Mouse (Mus musculus) MEL (cell line): ENCODE data around the gene Ppia. TPM values are rescaled to one million over a fixed set of nuclear protein-coding genes. Genes with fewer than 3 reads are reported as not detected.
A peak's percentile ranks its signal among the peaks of the same experiment; 100 is the strongest.

Experiments
- DNase-seq: peaks from one replicate; pipeline ENCODE4 v3.0.0; 2011; ENCODE audit warnings: low read depth, low spot score
- H3K27ac ChIP-seq: 2 replicates; pipeline ENCODE4 v1.5.1; 2012; ENCODE audit warnings: low read depth, mild to moderate bottlenecking, control low read depth, low read length, moderate library complexity; ENCODE audit not compliant: control insufficient read depth
- H3K27me3 ChIP-seq, 2 experiments: fragments of 150-350 bp in 1 of 2; sonication (generic) in 1 of 2; 2 replicates each; pipeline ENCODE4 v1.6.1; 2012; ENCODE audit warnings: low read length in 2 of 2, mild to moderate bottlenecking in 2 of 2, improper control_type of control experiment in 1 of 2, moderate library complexity in 1 of 2; ENCODE audit not compliant: insufficient read depth in 2 of 2, control insufficient read depth in 1 of 2
- H3K36me3 ChIP-seq, 2 experiments: 2 replicates each; pipeline ENCODE4 v1.6.1; 2012 to 2014; ENCODE audit warnings: low read length in 2 of 2, improper control_type of control experiment in 1 of 2, inconsistent platforms in 1 of 2, mild to moderate bottlenecking in 1 of 2; ENCODE audit not compliant: insufficient read depth in 2 of 2, control insufficient read depth in 1 of 2
- H3K4me1 ChIP-seq, 2 experiments: fragments of 150-350 bp in 1 of 2; sonication (generic) in 1 of 2; 2 replicates each; pipeline ENCODE4 v1.6.1; 2012; ENCODE audit warnings: low read length in 2 of 2, improper control_type of control experiment in 1 of 2, mild to moderate bottlenecking in 1 of 2; ENCODE audit not compliant: insufficient read depth in 2 of 2, control insufficient read depth in 1 of 2
- H3K4me3 ChIP-seq, 2 experiments: fragments of 150-350 bp in 1 of 2; sonication (generic) in 1 of 2; 2 replicates each; pipeline ENCODE4 v1.5.1; 2012; ENCODE audit warnings: low read depth in 2 of 2, low read length in 2 of 2, mild to moderate bottlenecking in 2 of 2, moderate library complexity in 2 of 2, control low read depth in 1 of 2, improper control_type of control experiment in 1 of 2; ENCODE audit not compliant: control insufficient read depth in 1 of 2, insufficient read depth in 1 of 2
- H3K79me2 ChIP-seq: 2 replicates; pipeline ENCODE4 v1.6.1; 2012; ENCODE audit warnings: mild to moderate bottlenecking, low read length, moderate library complexity; ENCODE audit not compliant: control insufficient read depth, poor library complexity, insufficient read depth
- H3K9ac ChIP-seq: 2 replicates; pipeline ENCODE4 v1.6.1; 2012; ENCODE audit warnings: low read depth, mild to moderate bottlenecking, control low read depth, low read length, moderate library complexity; ENCODE audit not compliant: control insufficient read depth, poor library complexity, severe bottlenecking
- H3K9me3 ChIP-seq: fragments of 150-350 bp; sonication (generic); replicated peaks from 2 replicates; pipeline ENCODE4 v1.6.1; 2012; ENCODE audit warnings: mild to moderate bottlenecking, low read length, improper control_type of control experiment, moderate library complexity; ENCODE audit not compliant: insufficient read depth
- CHD1 ChIP-seq: IDR thresholded peaks from 2 replicates; pipeline ENCODE4 v1.6.1; 2012; ENCODE audit warnings: low read depth, mild to moderate bottlenecking, inconsistent platforms, low read length, improper control_type of control experiment
- E2F4 ChIP-seq: IDR thresholded peaks from 2 replicates; pipeline ENCODE4 v1.6.1; 2011; ENCODE audit warnings: low read depth, low read length, improper control_type of control experiment, borderline replicate concordance
- ELF1 ChIP-seq: IDR thresholded peaks from 2 replicates; pipeline ENCODE4 v1.6.1; 2014; ENCODE audit warnings: low read depth, mild to moderate bottlenecking, inconsistent platforms, low read length, improper control_type of control experiment, moderate library complexity
- EP300 ChIP-seq, 2 experiments: IDR thresholded peaks; 2 replicates each; pipeline ENCODE4 v1.6.1; 2011; ENCODE audit warnings: improper control_type of control experiment in 2 of 2, low read length in 2 of 2, low read depth in 1 of 2, mild to moderate bottlenecking in 1 of 2
- ETS1 ChIP-seq: IDR thresholded peaks from 2 replicates; pipeline ENCODE4 v1.6.1; 2012; ENCODE audit warnings: low read depth, mild to moderate bottlenecking, inconsistent platforms, low read length, improper control_type of control experiment, moderate library complexity
- HCFC1 ChIP-seq: IDR thresholded peaks from 2 replicates; pipeline ENCODE4 v1.6.1; 2012; ENCODE audit warnings: low read depth, mild to moderate bottlenecking, inconsistent platforms, low read length, improper control_type of control experiment, moderate library complexity
- JUND ChIP-seq: IDR thresholded peaks from 2 replicates; pipeline ENCODE4 v1.6.1; 2011; ENCODE audit warnings: low read depth, mild to moderate bottlenecking, improper control_type of control experiment, low read length
- KAT2A ChIP-seq: conservative IDR thresholded peaks from 2 replicates; pipeline ENCODE4 v1.6.1; 2012; ENCODE audit warnings: low read depth, low read length, improper control_type of control experiment, inconsistent platforms
- MAFK ChIP-seq: IDR thresholded peaks from 2 replicates; pipeline ENCODE4 v1.6.1; 2011; ENCODE audit warnings: low read depth, mild to moderate bottlenecking, low read length, improper control_type of control experiment, borderline replicate concordance
- MAX ChIP-seq: IDR thresholded peaks from 2 replicates; pipeline ENCODE4 v1.6.1; 2011; ENCODE audit warnings: low read length, improper control_type of control experiment
- MAZ ChIP-seq: IDR thresholded peaks from 2 replicates; pipeline ENCODE4 v1.6.1; 2012; ENCODE audit warnings: low read depth, mild to moderate bottlenecking, inconsistent platforms, low read length, improper control_type of control experiment
- MXI1 ChIP-seq: IDR thresholded peaks from 2 replicates; pipeline ENCODE4 v1.6.1; 2011; ENCODE audit warnings: mild to moderate bottlenecking, low read depth, low read length, improper control_type of control experiment
- MYC ChIP-seq: IDR thresholded peaks from 2 replicates; pipeline ENCODE4 v1.6.1; 2011; ENCODE audit warnings: low read depth, mild to moderate bottlenecking, low read length, improper control_type of control experiment, moderate library complexity
- RAD21 ChIP-seq: IDR thresholded peaks from 2 replicates; pipeline ENCODE4 v1.6.1; 2011; ENCODE audit warnings: mild to moderate bottlenecking, low read depth, low read length, improper control_type of control experiment
- RCOR1 ChIP-seq: IDR thresholded peaks from 2 replicates; pipeline ENCODE4 v1.6.1; 2012; ENCODE audit warnings: low read depth, mild to moderate bottlenecking, inconsistent platforms, low read length, improper control_type of control experiment
- SIN3A ChIP-seq: IDR thresholded peaks from 2 replicates; pipeline ENCODE4 v1.6.1; 2012; ENCODE audit warnings: low read length, improper control_type of control experiment, inconsistent platforms
- UBTF ChIP-seq: IDR thresholded peaks from 2 replicates; pipeline ENCODE4 v1.6.1; 2012; ENCODE audit warnings: low read depth, mild to moderate bottlenecking, inconsistent platforms, low read length, improper control_type of control experiment, moderate library complexity, borderline replicate concordance; ENCODE audit not compliant: insufficient read depth
- ZMIZ1 ChIP-seq: IDR thresholded peaks from 2 replicates; pipeline ENCODE4 v1.6.1; 2012; ENCODE audit warnings: low read depth, mild to moderate bottlenecking, inconsistent platforms, low read length, improper control_type of control experiment, moderate library complexity
- polyA plus RNA-seq, 2 experiments: library from polyadenylated mRNA; stranded (reverse) in 1 of 2; unstranded in 1 of 2; fragments of >175 nt in 1 of 2; fragments of >200 nt in 1 of 2; gene quantifications; 2 replicates each; pipeline versions ENCODE4 v1.2.1 to v1.2.4; 2012; ENCODE audit warnings: low replicate concordance in 2 of 2, low read depth in 1 of 2; ENCODE audit not compliant: insufficient read length in 2 of 2, insufficient read depth in 1 of 2, missing spikeins in 1 of 2
- total RNA-seq: library from RNA; depleted of rRNA; stranded (reverse); fragments of 300-350 nt; gene quantifications from 2 replicates; pipeline ENCODE4 v1.2.3, GENCODE M21; 2012; rRNA removed

Gene Ppia
- total RNA-seq: 7,288 and 8,303 TPM in 2 replicates
- polyA plus RNA-seq: 1,000 to 10,000 TPM in 1 of 2 experiments, not detected in 1; 3,662 TPM

GRCm38 (mm10) chr11:6414751-6415550 is at the start of gene Ppia:
Ppia (plus strand) TSS chr11:6415443.
- peaks cover 24 to 30% of the 10 kb centered on the region in 2 experiments for H3K36me3 ChIP-seq
- no peaks in the 10 kb centered on the region for H3K9me3 ChIP-seq
- peaks cover 9 to 13% of the 10 kb centered on the region in 2 experiments for H3K4me1 ChIP-seq
- peak within 1 kb of the TSS; percentile 80 to 93 for H3K4me3 ChIP-seq
- peaks cover 33% of the 10 kb centered on the region for H3K79me2 ChIP-seq
- peak; percentile 93 for DNase-seq
- H3K9ac ChIP-seq: peak within 1 kb of the TSS; percentile 99
- peak within 1 kb of the TSS; percentile 97 for H3K27ac ChIP-seq
- TF ChIP-seq MAZ (peak; percentile 83; the same call in 1 of the 2 replicates), MAFK (no peak), ZMIZ1 (0 out of 2 replicates have a peak, but pooled peaks have one; percentile 34), JUND (no peak), E2F4 (peak; percentile 18; the same call in 1 of the 2 replicates), MXI1 (peak; percentile 36), EP300 (IDR thresholded peaks at IDR 0.05; ENCODE audit: low read depth in 1 of 2, low read length in 2 of 2) (peak; percentile 33 to 39; a peak in 3 of 4 replicates), ETS1 (0 out of 2 replicates have a peak, but pooled peaks have one; percentile 46), UBTF (peak; percentile 86; the same call in 1 of the 2 replicates), SIN3A (peak; percentile 42; the same call in 1 of the 2 replicates), CHD1 (peak; percentile 86; the same call in 1 of the 2 replicates), KAT2A (peak; percentile 44; the same call in 1 of the 2 replicates), ELF1 (peak; percentile 29; the same call in 1 of the 2 replicates), MYC (peak; percentile 88), HCFC1 (peak; percentile 62), RCOR1 (no peak), MAX (peak; percentile 52), RAD21 (no peak)
- H3K27me3 ChIP-seq: no peaks in the 10 kb centered on the region
